In genomic region chr16:37963331-37964281, GRCm38 (mm10) we compare ENCODE assay signal across 8 mouse cellular contexts. TPM values are rescaled to one million over a fixed set of nuclear protein-coding genes. Genes with fewer than 3 reads are reported as not detected.
A peak's percentile ranks its signal among the peaks of the same experiment; 100 is the strongest.
DNase-seq lines count a peak whose midpoint lies in the region; ATAC-seq and TF ChIP-seq lines count a peak whose summit lies in the region.

No protein-coding gene starts in this region.

- no peak for TF ChIP-seq CTCF in lung, embryonic 14.5 days (IDR thresholded peaks at IDR 0.05; ENCODE audit: low read depth)
- no peak for TF ChIP-seq CTCF in forebrain, postnatal 0 days (IDR thresholded peaks at IDR 0.05; ENCODE audit: low read depth)

- H3K4me1 ChIP-seq in lung, embryonic 14.5 days (ENCODE audit: insufficient read depth): peaks cover 4% of the 10 kb centered on the region; the same call in 1 of the 2 replicates
- peaks cover 11% of the 10 kb centered on the region; the same call in 1 of the 2 replicates for H3K4me1 ChIP-seq in forebrain, postnatal 0 days (ENCODE audit: insufficient read depth)
- peaks cover 15% of the 10 kb centered on the region for H3K4me1 ChIP-seq in stomach, embryonic 14.5 days (ENCODE audit: control insufficient read depth, insufficient read depth, low read length)

- ATAC-seq in lung, embryonic 14.5 days (ENCODE audit: insufficient read depth): peak; percentile 69
- ATAC-seq in forebrain, postnatal 0 days: peak; percentile 59; the same call in 1 of the 2 replicates
- ATAC-seq in stomach, embryonic 14.5 days (ENCODE audit: insufficient number of reproducible peaks, insufficient read depth, low FRiP score, low read depth): peak; percentile 34

- H3K27ac ChIP-seq in lung, embryonic 14.5 days (ENCODE audit: low read depth): peak overlapping the region; percentile 42; the same call in 1 of the 2 replicates
- H3K27ac ChIP-seq in forebrain, postnatal 0 days (ENCODE audit: low read depth, low read length): no peak overlapping the region
- H3K27ac ChIP-seq in stomach, embryonic 14.5 days (ENCODE audit: low read length): no peak overlapping the region; the same call in 1 of the 2 replicates

- H3K4me2 ChIP-seq in lung, embryonic 14.5 days: peak overlapping the region; percentile 41
- H3K4me2 ChIP-seq in forebrain, postnatal 0 days (ENCODE audit: low read depth): no peak overlapping the region
- peak overlapping the region; percentile 28; the same call in 1 of the 2 replicates for H3K4me2 ChIP-seq in stomach, embryonic 14.5 days (replicated peaks; ENCODE audit: low read depth, low read length)

- no peaks in the 10 kb centered on the region for H3K9me3 ChIP-seq in lung, embryonic 14.5 days (ENCODE audit: low read depth, low read length)
- H3K9me3 ChIP-seq in forebrain, postnatal 0 days (ENCODE audit: low read length): no peaks in the 10 kb centered on the region
- H3K9me3 ChIP-seq in stomach, embryonic 14.5 days (ENCODE audit: control insufficient read depth, low read depth, low read length): no peaks in the 10 kb centered on the region

- 0 out of 2 replicates have a peak overlapping the region, but pooled peaks have one; percentile 1 for H3K4me3 ChIP-seq in lung, embryonic 14.5 days (ENCODE audit: low read depth, low read length)
- H3K4me3 ChIP-seq in forebrain, postnatal 0 days (ENCODE audit: low read depth, low read length): no peak overlapping the region
- no peak overlapping the region for H3K4me3 ChIP-seq in stomach, embryonic 14.5 days (ENCODE audit: low read depth, low read length)

- no peaks in the 10 kb centered on the region for H3K36me3 ChIP-seq in lung, embryonic 14.5 days (ENCODE audit: insufficient read depth)
- H3K36me3 ChIP-seq in forebrain, postnatal 0 days (ENCODE audit: insufficient read depth): no peaks in the 10 kb centered on the region
- no peaks in the 10 kb centered on the region for H3K36me3 ChIP-seq in stomach, embryonic 14.5 days (ENCODE audit: control insufficient read depth, insufficient read depth, low read length)

- no peak overlapping the region for H3K9ac ChIP-seq in lung, embryonic 14.5 days
- H3K9ac ChIP-seq in forebrain, postnatal 0 days: no peak overlapping the region; the same call in 1 of the 2 replicates
- no peak overlapping the region for H3K9ac ChIP-seq in stomach, embryonic 14.5 days (replicated peaks; ENCODE audit: low read depth, low read length)

- H3K27me3 ChIP-seq in lung, embryonic 14.5 days (ENCODE audit: insufficient read depth, low read length): no peaks in the 10 kb centered on the region
- H3K27me3 ChIP-seq in forebrain, postnatal 0 days (ENCODE audit: insufficient read depth, low read length): no peaks in the 10 kb centered on the region
- H3K27me3 ChIP-seq in stomach, embryonic 14.5 days (ENCODE audit: control insufficient read depth, insufficient read depth, low read length): no peaks in the 10 kb centered on the region

- DNase-seq in lung, embryonic 14.5 days: peak; percentile 64
- DNase-seq in lung, postnatal 4 days: no peak
- no peak for DNase-seq in forebrain, postnatal 0 days
- DNase-seq in kidney, postnatal 4 days: peak; percentile 36 to 57
- DNase-seq in spleen, postnatal 4 days (ENCODE audit: low spot score in 2 of 2): no peak
- DNase-seq in adrenal gland, postnatal 4 days (ENCODE audit: low spot score in 2 of 2): no peak
- DNase-seq in cerebellum, adult 11 months: no peak

- 13% methylated on average over 15 of the region's 15 CpGs for WGBS in lung, embryonic 14.5 days
- 26% methylated on average over 15 of the region's 15 CpGs for WGBS in forebrain, postnatal 0 days
- 11% methylated on average over 15 of the region's 15 CpGs for WGBS in stomach, embryonic 14.5 days

RNA-seq across cellular contexts. Expression of gene Gpr156, which starts 47.3 kb away (rescaled TPM):
- polyA plus RNA-seq in lung, embryonic 14.5 days (2014; fragmentation: Nextera tagmentation; extraction: Ambion mirVana): 0.58 and 1.4 TPM in 2 replicates
- total RNA-seq in forebrain, postnatal 0 days (2014; rRNA removed): 2.8 and 3.3 TPM in 2 replicates
- 1.5 and 2.3 TPM in 2 replicates for polyA plus RNA-seq in forebrain, postnatal 0 days (2015; fragmentation: Nextera tagmentation; extraction: Ambion mirVana)
- 0.21 and 0.39 TPM in 2 replicates for polyA plus RNA-seq in stomach, embryonic 14.5 days (2014; fragmentation: Nextera tagmentation; extraction: Ambion mirVana)
- 1 to 10 TPM; 1.2 to 1.5 TPM for total RNA-seq in adrenal gland, postnatal 4 days (2021)

Comparison
In these comparisons a context has a peak if more than half of its experiments do, and no peak if none do; other contexts are left out.
1. DNase-seq: peak in lung, embryonic 14.5 days (single experiment) and kidney, postnatal 4 days (2 of 2); none in lung, postnatal 4 days (0 of 2), forebrain, postnatal 0 days (single experiment), spleen, postnatal 4 days (0 of 2), adrenal gland, postnatal 4 days (0 of 2) and cerebellum, adult 11 months (single experiment).
2. Peak in every context shown above with its lines, with median percentiles within 50 percentile points of each other: ATAC-seq.